Mouse (Mus musculus) forebrain, embryonic 15.5 days (tissue): ENCODE results near the gene Mark3. TPM values are rescaled to one million over a fixed set of nuclear protein-coding genes. Genes with fewer than 3 reads are reported as not detected.

Source experiments
- ATAC-seq: fragments of 200-750 bp; cut with Nextera tagmentation; replicated peaks from 2 replicates; pipeline ENCODE4 v1.8.0; 2017; ENCODE audit warnings: mild to moderate bottlenecking, moderate TSS enrichment, moderate library complexity
- H3K27ac ChIP-seq: fragments of 300-500 bp; sonication (generic); replicated peaks from 2 replicates; pipeline ENCODE4 v1.5.1; 2015; ENCODE audit warnings: mild to moderate bottlenecking, inconsistent platforms
- H3K27me3 ChIP-seq: fragments of 300-500 bp; sonication (generic); 2 replicates; pipeline ENCODE4 v1.6.1; 2015; ENCODE audit warnings: inconsistent platforms
- H3K36me3 ChIP-seq: fragments of 300-500 bp; sonication (generic); 2 replicates; pipeline ENCODE4 v1.6.1; 2015; ENCODE audit warnings: mild to moderate bottlenecking, inconsistent platforms
- H3K4me1 ChIP-seq: fragments of 300-500 bp; sonication (generic); 2 replicates; pipeline ENCODE4 v1.6.1; 2015; ENCODE audit warnings: inconsistent platforms
- H3K4me2 ChIP-seq: fragments of 300-500 bp; sonication (generic); replicated peaks from 2 replicates; pipeline ENCODE4 v1.6.1; 2015; ENCODE audit warnings: mild to moderate bottlenecking, inconsistent platforms
- H3K4me3 ChIP-seq: fragments of 300-500 bp; sonication (generic); 2 replicates; pipeline ENCODE4 v1.5.1; 2015; ENCODE audit warnings: mild to moderate bottlenecking, inconsistent platforms
- H3K9ac ChIP-seq: fragments of 300-500 bp; sonication (generic); replicated peaks from 2 replicates; pipeline ENCODE4 v1.6.1; 2015; ENCODE audit warnings: mild to moderate bottlenecking, inconsistent platforms
- H3K9me3 ChIP-seq: fragments of 300-500 bp; sonication (generic); 2 replicates; pipeline ENCODE4 v1.6.1; 2016; ENCODE audit warnings: inconsistent platforms
- WGBS: fragments of 180-500 bp; shearing (Covaris S2); methylation state at CpG from one replicate; pipeline ENCODE4 v1.1.7; 2015; ENCODE audit warnings: mixed read lengths; 5-methylcytosine and 5-hydroxymethylcytosine counted together
- polyA plus RNA-seq: library from polyadenylated mRNA; unstranded; fragments of >200 nt; fragmentation: Nextera tagmentation; extraction: Ambion mirVana; gene quantifications from 2 replicates; pipeline ENCODE4 v1.2.1, GENCODE M21; 2015

Gene Mark3
- polyA plus RNA-seq, 1 experiment from 2014 or later, result 54.4 TPM

DNA sequence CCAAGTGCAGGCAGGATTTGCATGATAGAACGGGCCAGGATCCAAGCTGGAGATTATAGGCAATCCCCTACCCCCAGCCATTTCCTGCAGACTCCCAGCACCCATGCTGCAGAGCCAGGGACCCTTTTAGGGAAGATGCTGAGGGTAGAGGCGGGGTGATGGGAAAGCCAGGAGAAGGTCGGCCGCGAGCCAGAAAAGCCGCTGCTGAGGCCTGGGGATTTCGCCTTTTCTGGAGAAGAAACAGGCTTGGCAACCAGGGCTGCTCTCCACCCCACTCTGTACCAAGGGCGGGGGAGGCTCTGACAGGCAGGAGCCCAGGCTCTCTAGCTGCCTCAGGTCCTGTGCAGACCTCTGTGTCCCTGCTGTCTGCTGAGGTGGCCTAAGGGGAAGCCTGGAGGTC lies 107.0 kb downstream of the Mark3 start:
- 83% methylated on average over 8 of the region's 8 CpGs for WGBS
- H3K36me3 ChIP-seq, result 0 out of 2 replicates have a peak, but pooled peaks cover 3% of the 10 kb centered on the region
- H3K27me3 ChIP-seq, result no peaks in the 10 kb centered on the region
- no peak overlapping the region for H3K4me3 ChIP-seq
- no peak overlapping the region for H3K9ac ChIP-seq
- peaks cover 23% of the 10 kb centered on the region for H3K4me1 ChIP-seq
- ATAC-seq, result no peak
- H3K27ac ChIP-seq, result no peak overlapping the region
- H3K4me2 ChIP-seq, result no peak overlapping the region
- H3K9me3 ChIP-seq, result no peaks in the 10 kb centered on the region

DNA sequence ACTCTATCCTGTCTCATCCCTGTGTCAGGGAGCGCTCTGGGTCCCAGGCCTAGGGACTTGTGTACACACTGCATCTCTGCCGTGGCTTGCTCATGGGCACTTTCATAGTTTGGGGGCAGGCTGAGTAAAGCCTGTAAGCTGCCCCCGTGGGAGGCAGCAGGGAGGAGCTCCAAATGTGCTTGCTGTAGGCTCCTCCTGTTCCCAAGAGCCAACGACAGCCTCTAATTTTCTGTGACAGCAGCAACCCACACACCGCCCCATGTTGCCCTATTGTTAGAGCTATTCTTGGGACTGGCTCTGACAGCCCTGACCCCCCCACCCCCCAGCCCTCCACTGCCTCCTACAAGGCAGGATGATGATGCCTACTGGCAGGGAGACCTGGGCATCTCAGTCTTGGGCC lies 107.7 kb downstream of the Mark3 start:
- H3K9ac ChIP-seq, result no peak overlapping the region
- H3K4me3 ChIP-seq, result no peak overlapping the region

DNA sequence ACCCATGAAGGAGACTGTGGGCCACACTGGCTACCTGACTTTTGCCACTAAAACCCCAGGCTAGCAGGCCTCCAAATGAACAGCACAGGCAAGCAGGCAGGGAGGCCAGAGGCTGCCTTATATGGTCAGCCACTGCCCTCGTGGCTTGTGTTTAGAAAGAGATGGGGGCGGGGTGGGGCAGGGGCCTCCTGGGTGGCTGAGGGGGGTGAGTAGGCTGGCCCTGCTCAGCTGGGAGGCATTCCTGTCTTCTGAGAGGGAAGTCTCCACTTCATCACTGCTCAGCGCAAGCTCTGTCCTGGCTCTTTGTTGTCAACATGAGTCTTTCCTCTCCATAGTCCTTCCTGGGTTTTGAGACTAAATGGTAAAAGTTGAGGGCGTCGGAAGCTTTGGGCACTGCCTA lies 108.5 kb downstream of the Mark3 start:
- no peaks in the 10 kb centered on the region for H3K9me3 ChIP-seq
- 70% methylated on average over 5 of the region's 5 CpGs for WGBS
- no peak overlapping the region for H3K4me3 ChIP-seq
- 0 out of 2 replicates have a peak, but pooled peaks cover 3% of the 10 kb centered on the region for H3K36me3 ChIP-seq
- no peak overlapping the region for H3K9ac ChIP-seq
- no peak overlapping the region for H3K4me2 ChIP-seq
- no peak overlapping the region for H3K27ac ChIP-seq
- H3K27me3 ChIP-seq, result no peaks in the 10 kb centered on the region
- H3K4me1 ChIP-seq, result peaks cover 29% of the 10 kb centered on the region
- ATAC-seq, result no peak

More for the DNA sequence above, 107.7 kb downstream of the Mark3 start:
- WGBS, result 88% methylated on average over 5 of the region's 5 CpGs
- Histone ChIP-seq H3K27me3 (no peaks in the 10 kb centered on the region), H3K27ac (no peak overlapping the region), H3K36me3 (0 out of 2 replicates have a peak, but pooled peaks cover 3% of the 10 kb centered on the region), H3K9me3 (no peaks in the 10 kb centered on the region), H3K4me2 (no peak overlapping the region), H3K4me1 (peaks cover 28% of the 10 kb centered on the region)
- ATAC-seq, result no peak

DNA sequence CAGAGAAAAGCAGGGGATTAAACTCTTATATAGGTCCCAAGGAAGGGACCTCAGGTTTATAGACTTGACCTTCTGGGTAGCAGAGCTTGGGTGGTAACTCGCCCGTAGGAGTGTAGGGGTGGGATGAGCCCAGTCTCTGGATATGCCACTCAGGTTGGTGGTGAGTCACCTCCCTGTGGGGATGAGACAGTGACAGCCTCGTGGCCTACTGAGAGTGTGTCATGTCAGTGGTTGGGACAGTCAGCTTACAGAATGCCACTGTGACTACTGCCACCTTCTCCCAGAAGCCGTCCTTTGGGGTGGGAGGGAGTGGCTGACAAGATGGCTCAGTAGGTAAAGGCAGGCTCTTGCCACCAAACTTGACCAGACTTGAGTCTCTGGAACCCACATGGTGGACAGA lies 112.1 kb downstream of the Mark3 start:
- H3K27me3 ChIP-seq, result no peaks in the 10 kb centered on the region
- peaks cover 24% of the 10 kb centered on the region for H3K4me1 ChIP-seq
- H3K36me3 ChIP-seq, result 0 out of 2 replicates have a peak, but pooled peaks cover 3% of the 10 kb centered on the region
- ATAC-seq, result no peak
- peak overlapping the region; percentile 85 for H3K27ac ChIP-seq
- H3K4me3 ChIP-seq, result no peak overlapping the region
- WGBS, result 93% methylated on average over 4 of the region's 4 CpGs
- no peak overlapping the region for H3K4me2 ChIP-seq
- H3K9me3 ChIP-seq, result no peaks in the 10 kb centered on the region
- H3K9ac ChIP-seq, result no peak overlapping the region

DNA sequence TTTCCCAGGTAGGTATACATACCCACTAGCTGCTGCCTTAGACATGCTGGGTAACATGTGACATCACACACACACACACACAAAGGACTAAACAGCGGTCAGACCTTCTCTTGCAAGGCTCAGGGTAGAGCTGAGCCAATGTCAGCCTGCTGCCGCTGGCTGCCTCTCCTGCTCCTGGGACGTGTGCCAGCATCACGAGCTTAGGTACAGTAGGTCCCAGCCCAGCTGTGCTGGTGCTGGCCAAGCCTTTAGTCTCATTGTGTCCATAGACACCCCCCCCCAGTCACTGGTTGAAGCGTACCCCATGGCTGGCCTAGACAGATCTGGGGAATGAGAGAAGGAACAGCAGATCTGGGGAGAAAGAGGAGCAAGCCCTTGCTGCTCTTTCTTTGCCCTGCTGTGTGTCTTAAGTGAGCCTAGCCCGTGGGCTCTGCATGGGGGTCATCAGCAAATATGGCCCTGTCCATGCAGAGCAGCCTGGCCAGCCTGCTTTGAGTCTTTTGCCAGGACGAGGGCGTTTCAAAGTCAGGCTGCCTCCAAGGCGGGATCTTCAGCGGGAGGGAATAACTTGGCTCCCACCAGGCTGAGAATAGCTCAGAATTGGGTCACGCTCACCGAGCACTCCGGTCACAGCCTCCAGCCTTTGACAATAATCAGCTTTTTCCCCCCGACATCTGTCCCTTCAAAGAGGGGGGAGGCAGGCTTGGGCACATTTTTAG lies 113.2 kb downstream of the Mark3 start:
- H3K4me1 ChIP-seq, result peaks cover 35% of the 10 kb centered on the region
- 4% methylated on average over 14 of the region's 14 CpGs for WGBS
- no peaks in the 10 kb centered on the region for H3K27me3 ChIP-seq
- H3K4me3 ChIP-seq, result no peak overlapping the region
- 0 out of 2 replicates have a peak overlapping the region, but pooled peaks have one; percentile 5 for H3K9ac ChIP-seq
- ATAC-seq, result peak; percentile 73
- H3K9me3 ChIP-seq, result no peaks in the 10 kb centered on the region
- 0 out of 2 replicates have a peak, but pooled peaks cover 3% of the 10 kb centered on the region for H3K36me3 ChIP-seq
- peak overlapping the region; percentile 85 for H3K27ac ChIP-seq
- H3K4me2 ChIP-seq, result no peak overlapping the region

DNA sequence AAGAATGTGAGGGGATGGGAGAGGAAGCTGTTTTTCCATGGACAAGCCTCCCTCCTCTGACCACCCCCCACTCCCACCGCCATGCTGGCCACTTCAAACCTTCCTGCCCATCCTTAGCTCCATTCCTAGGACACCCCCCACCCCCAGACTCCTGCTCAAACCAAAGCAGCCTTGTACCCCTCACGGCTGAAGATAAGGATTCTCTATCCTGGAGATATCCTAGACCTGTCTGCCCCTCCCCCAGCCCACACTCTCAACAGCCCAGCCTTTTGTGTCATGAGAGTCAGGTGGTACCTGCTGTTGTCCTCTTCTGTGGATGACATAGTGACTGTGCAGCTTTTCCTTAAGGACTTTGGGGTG lies 113.7 kb downstream of the Mark3 start:
- Histone ChIP-seq H3K4me1 (peaks cover 40% of the 10 kb centered on the region), H3K27ac (peak overlapping the region; percentile 85), H3K27me3 (no peaks in the 10 kb centered on the region), H3K36me3 (0 out of 2 replicates have a peak, but pooled peaks cover 3% of the 10 kb centered on the region), H3K9ac (no peak overlapping the region), H3K4me2 (no peak overlapping the region), H3K4me3 (no peak overlapping the region), H3K9me3 (no peaks in the 10 kb centered on the region)
- 33% methylated on average over 2 of the region's 2 CpGs for WGBS
- no peak for ATAC-seq

DNA sequence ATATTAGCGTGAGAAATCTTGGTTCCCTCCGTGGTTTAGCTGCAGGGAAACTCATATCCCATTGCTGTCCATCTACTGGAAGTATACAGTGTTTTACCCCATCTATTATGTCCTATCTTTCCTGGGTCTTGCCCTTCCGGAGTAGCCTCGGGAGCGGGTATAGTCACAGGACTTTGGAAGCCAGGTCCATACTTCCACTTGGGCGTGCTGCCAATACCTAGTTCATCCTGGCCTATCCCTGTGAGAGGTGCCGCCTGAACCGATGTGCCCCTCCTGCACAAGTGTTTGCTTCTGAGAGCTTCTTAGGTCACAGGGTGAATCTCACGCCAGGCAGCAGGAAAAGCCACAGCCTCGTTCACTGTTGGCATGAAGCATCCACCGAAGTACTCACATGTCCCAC lies 115.1 kb downstream of the Mark3 start:
- H3K27me3 ChIP-seq, result no peaks in the 10 kb centered on the region
- 0 out of 2 replicates have a peak, but pooled peaks cover under 1% of the 10 kb centered on the region for H3K36me3 ChIP-seq
- no peak overlapping the region for H3K9ac ChIP-seq
- no peaks in the 10 kb centered on the region for H3K9me3 ChIP-seq
- no peak overlapping the region for H3K4me3 ChIP-seq
- no peak overlapping the region for H3K4me2 ChIP-seq
- no peak for ATAC-seq
- H3K4me1 ChIP-seq, result peaks cover 54% of the 10 kb centered on the region
- 80% methylated on average over 11 of the region's 11 CpGs for WGBS
- H3K27ac ChIP-seq, result no peak overlapping the region

DNA sequence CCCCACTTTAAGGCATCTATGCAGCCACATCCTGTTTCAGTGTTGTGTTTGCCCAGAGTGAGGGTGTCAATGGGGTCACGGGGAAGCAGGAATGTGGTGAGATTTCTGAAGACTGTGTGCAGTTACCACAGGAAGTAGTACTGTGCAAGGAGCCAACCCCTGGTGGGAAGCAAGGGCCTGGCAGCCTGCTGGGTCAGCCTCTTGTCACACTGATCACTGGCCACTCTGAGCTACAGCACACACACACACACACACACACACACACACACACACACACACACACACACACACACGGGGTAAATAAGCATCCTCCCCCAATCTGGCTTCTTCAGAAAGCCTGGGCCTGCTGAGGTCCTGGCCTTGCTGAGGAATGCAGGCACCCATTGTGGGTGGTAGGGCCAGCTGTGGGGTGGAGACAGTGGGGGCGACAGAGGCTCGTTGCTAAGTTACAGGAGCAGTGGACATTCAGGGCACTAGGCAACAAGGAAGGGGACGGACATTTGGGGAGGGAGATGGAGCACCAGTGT lies 117.1 kb downstream of the Mark3 start:
- H3K4me1 ChIP-seq, result peaks cover 72% of the 10 kb centered on the region
- H3K9ac ChIP-seq, result no peak overlapping the region
- no peak overlapping the region for H3K4me3 ChIP-seq
- 11% methylated on average over 5 of the region's 5 CpGs for WGBS
- no peaks in the 10 kb centered on the region for H3K9me3 ChIP-seq
- no peaks in the 10 kb centered on the region for H3K36me3 ChIP-seq
- peak overlapping the region; percentile 82 for H3K27ac ChIP-seq
- no peaks in the 10 kb centered on the region for H3K27me3 ChIP-seq
- ATAC-seq, result no peak
- no peak overlapping the region for H3K4me2 ChIP-seq

DNA sequence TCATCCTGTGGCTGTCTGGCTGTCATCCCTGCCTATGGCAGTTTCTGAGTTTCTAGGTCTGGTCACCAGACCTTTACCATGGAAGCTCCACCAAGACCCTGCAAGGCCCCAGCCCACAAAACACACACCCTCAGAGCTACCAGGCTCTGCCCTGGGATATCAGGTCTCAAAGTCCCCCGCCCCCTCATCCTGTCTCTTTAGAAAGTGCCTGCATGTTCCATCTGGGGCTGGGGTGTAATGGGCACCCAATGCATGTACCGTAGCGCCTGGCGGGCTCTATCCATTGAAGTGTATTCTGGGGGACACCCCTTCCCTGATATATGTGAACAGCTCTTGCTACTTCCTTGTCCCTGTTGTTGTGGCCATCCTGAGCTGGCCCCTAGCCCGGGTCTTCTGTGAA lies 118.6 kb downstream of the Mark3 start:
- ATAC-seq, result no peak
- no peak overlapping the region for H3K4me2 ChIP-seq
- WGBS, result 58% methylated on average over 5 of the region's 5 CpGs
- H3K27ac ChIP-seq, result peak overlapping the region; percentile 82
- H3K36me3 ChIP-seq, result no peaks in the 10 kb centered on the region
- no peak overlapping the region for H3K4me3 ChIP-seq
- H3K9ac ChIP-seq, result no peak overlapping the region
- peaks cover 57% of the 10 kb centered on the region for H3K4me1 ChIP-seq
- no peaks in the 10 kb centered on the region for H3K27me3 ChIP-seq
- H3K9me3 ChIP-seq, result no peaks in the 10 kb centered on the region

DNA sequence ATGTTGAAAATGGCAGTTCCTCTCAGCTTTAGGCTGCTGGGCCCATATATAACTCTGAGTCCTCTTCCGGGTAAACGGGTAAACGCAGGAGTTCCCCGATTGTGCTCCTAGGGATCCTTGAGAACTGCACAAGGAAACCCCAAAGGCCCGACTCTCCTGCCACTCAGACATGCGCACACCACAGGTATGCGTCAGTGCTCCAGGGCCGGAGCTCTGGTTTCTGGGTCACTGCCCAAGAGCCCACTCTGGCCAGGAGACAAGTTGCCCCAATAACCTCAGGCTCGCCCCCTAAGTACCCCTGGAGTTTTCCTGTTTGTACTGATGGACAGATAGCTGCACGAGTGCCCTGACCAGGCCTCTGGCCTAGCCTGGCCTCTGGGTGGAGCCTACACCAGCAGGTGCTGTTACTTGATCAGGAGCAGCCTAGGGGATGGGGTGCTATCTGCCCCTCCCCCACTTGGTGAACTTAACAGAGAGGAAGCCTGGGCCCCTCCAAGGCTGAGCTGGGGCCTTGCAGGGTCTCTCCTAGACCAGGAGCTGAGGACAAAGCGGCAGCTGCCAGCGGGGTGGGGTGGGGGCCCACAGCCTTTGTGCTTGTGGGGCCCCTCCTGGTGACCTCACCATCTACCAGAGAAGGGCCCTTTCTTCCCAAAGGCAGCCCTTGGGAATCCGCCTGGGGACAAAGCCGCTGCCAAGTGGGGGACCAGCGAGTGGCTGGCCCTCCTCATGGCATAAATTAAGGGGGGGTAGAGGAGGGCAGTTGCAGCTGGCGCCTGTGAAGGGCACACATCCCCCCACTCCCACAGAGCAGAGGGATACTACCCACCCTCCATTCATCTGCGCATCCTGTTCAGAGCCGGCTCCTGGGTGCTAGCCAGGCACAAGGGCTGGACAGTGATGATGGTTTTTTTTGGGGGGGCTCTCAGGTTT lies 119.3 kb downstream of the Mark3 start:
- H3K9ac ChIP-seq, result peak overlapping the region; percentile 1; the same call in 1 of the 2 replicates
- 4% methylated on average over 18 of the region's 18 CpGs for WGBS
- H3K36me3 ChIP-seq, result no peaks in the 10 kb centered on the region
- H3K27ac ChIP-seq, result peak overlapping the region; percentile 82
- peaks cover 54% of the 10 kb centered on the region for H3K4me1 ChIP-seq
- no peaks in the 10 kb centered on the region for H3K27me3 ChIP-seq
- H3K9me3 ChIP-seq, result no peaks in the 10 kb centered on the region
- peak overlapping the region; percentile 22 for H3K4me2 ChIP-seq
- H3K4me3 ChIP-seq, result no peak overlapping the region
- ATAC-seq, result peak; percentile 89

DNA sequence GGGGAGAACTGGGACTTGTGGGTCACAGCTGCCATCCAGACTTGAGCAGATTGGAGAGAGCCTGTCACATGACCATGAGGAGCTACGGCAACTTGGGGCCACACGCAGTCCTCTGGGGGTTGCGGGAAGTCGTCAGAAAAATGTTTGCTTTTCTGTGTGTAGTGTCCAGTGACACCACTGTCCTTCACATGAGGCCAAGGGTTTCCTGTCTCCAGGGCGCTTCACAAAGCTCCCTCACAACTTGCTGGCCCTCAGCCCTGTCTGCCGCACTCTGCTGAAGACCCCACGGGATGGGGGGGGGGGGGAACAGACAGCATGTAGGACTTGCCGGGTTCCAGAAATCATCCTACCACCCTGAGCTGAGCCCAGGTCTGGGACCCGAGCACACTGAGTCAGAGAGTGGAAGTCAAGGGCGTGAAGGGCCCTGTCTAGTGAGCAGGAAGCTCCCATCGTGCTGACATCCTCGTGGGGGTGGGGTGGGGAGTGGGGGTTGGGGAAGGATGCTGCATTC lies 120.0 kb downstream of the Mark3 start:
- Histone ChIP-seq H3K4me1 (peaks cover 54% of the 10 kb centered on the region), H3K9me3 (no peaks in the 10 kb centered on the region), H3K4me3 (no peak overlapping the region), H3K27ac (peak overlapping the region; percentile 82), H3K36me3 (no peaks in the 10 kb centered on the region), H3K27me3 (no peaks in the 10 kb centered on the region), H3K4me2 (peak overlapping the region; percentile 22), H3K9ac (peak overlapping the region; percentile 1; the same call in 1 of the 2 replicates)
- under 1% methylated on average over 12 of the region's 12 CpGs for WGBS
- ATAC-seq, result peak; percentile 26
